Mouse (Mus musculus): ENCODE data around the gene Rprd1b.

Rprd1b gene

GRCm38 (mm10) chr2:158028354-158028863, at the start of gene Rprd1b, which contains the start of gene Tti1:
TSS of gene Rprd1b (plus strand) at chr2:158028497.
TSS of gene Tti1 (minus strand) at chr2:158028433.
- DNase-seq (ENCODE audit: low spot score in 2 of 2), result peak; percentile 83 to 93

GRCm38 (mm10) chr2:157979241-157979640, 49.1 kb upstream of the Rprd1b start:
- no peak for DNase-seq (ENCODE audit: low spot score in 2 of 2)

- DNase-seq (ENCODE audit: low spot score in 2 of 2), result no peak
Observed at GRCm38 (mm10) chr2:157982727-157983126, 45.6 kb upstream of the Rprd1b start.

- no peak for DNase-seq (ENCODE audit: low spot score in 2 of 2)
Observed at GRCm38 (mm10) chr2:157983276-157983675, 45.0 kb upstream of the Rprd1b start.

GRCm38 (mm10) chr2:157985611-157986010, 42.7 kb upstream of the Rprd1b start:
- no peak for DNase-seq (ENCODE audit: low spot score in 2 of 2)

GRCm38 (mm10) chr2:157986235-157986634, 42.1 kb upstream of the Rprd1b start:
- DNase-seq (ENCODE audit: low spot score in 2 of 2), result no peak

- DNase-seq (ENCODE audit: low spot score in 2 of 2), result no peak
Observed at GRCm38 (mm10) chr2:157988416-157989190, 39.7 kb upstream of the Rprd1b start.

- no peak for DNase-seq (ENCODE audit: low spot score in 2 of 2)
Observed at GRCm38 (mm10) chr2:157989946-157990345, 38.4 kb upstream of the Rprd1b start.

- no peak for DNase-seq (ENCODE audit: low spot score in 2 of 2)
Observed at GRCm38 (mm10) chr2:157991026-157991425, 37.3 kb upstream of the Rprd1b start.

GRCm38 (mm10) chr2:157992501-157992900, 35.8 kb upstream of the Rprd1b start:
- DNase-seq (ENCODE audit: low spot score in 2 of 2), result no peak

- no peak for DNase-seq (ENCODE audit: low spot score in 2 of 2)
Observed at GRCm38 (mm10) chr2:157998817-157999216, 29.5 kb upstream of the Rprd1b start.

GRCm38 (mm10) chr2:158004620-158005019, 23.7 kb upstream of the Rprd1b start:
- no peak for DNase-seq (ENCODE audit: low spot score in 2 of 2)

GRCm38 (mm10) chr2:158005641-158006040, 22.7 kb upstream of the Rprd1b start:
- DNase-seq (ENCODE audit: low spot score in 2 of 2), result no peak

- no peak for DNase-seq (ENCODE audit: low spot score in 2 of 2)
Observed at GRCm38 (mm10) chr2:158009373-158009772, 18.9 kb upstream of the Rprd1b start.

- DNase-seq (ENCODE audit: low spot score in 2 of 2), result no peak
Observed at GRCm38 (mm10) chr2:158012608-158013007, 15.7 kb upstream of the Rprd1b start.

GRCm38 (mm10) chr2:158017330-158017729, 11.0 kb upstream of the Rprd1b start:
- no peak for DNase-seq (ENCODE audit: low spot score in 2 of 2)

GRCm38 (mm10) chr2:158027855-158028353, 393 bp upstream of the Rprd1b start:
- no peak for DNase-seq (ENCODE audit: low spot score in 2 of 2)

- DNase-seq (ENCODE audit: low spot score in 2 of 2), result no peak
Observed at GRCm38 (mm10) chr2:158030007-158030406, 1.7 kb downstream of the Rprd1b start.

GRCm38 (mm10) chr2:158035813-158036212, 7.5 kb downstream of the Rprd1b start:
- DNase-seq (ENCODE audit: low spot score in 2 of 2), result no peak

- DNase-seq (ENCODE audit: low spot score in 2 of 2), result no peak
Observed at GRCm38 (mm10) chr2:158036408-158036807, 8.1 kb downstream of the Rprd1b start.

GRCm38 (mm10) chr2:158036953-158037352, 8.7 kb downstream of the Rprd1b start:
- DNase-seq (ENCODE audit: low spot score in 2 of 2), result no peak

- DNase-seq (ENCODE audit: low spot score in 2 of 2), result no peak
Observed at GRCm38 (mm10) chr2:158037571-158037970, 9.3 kb downstream of the Rprd1b start.

- no peak for DNase-seq (ENCODE audit: low spot score in 2 of 2)
Observed at GRCm38 (mm10) chr2:158039662-158040061, 11.4 kb downstream of the Rprd1b start.
